Mouse (Mus musculus) kidney, postnatal 4 days (tissue): ENCODE measurements at regions not wholly inside any gene's neighbourhood (a gene's known extent, or its start where the extent isn't known, plus 50 kb on each side); places are given as distances from the start of the nearest gene placed in this dataset.

Experiments
- DNase-seq, 2 experiments: peaks; one replicate each; pipeline ENCODE4 v3.0.0; 2021; ENCODE audit warnings: mixed read lengths in 2 of 2

DNA sequence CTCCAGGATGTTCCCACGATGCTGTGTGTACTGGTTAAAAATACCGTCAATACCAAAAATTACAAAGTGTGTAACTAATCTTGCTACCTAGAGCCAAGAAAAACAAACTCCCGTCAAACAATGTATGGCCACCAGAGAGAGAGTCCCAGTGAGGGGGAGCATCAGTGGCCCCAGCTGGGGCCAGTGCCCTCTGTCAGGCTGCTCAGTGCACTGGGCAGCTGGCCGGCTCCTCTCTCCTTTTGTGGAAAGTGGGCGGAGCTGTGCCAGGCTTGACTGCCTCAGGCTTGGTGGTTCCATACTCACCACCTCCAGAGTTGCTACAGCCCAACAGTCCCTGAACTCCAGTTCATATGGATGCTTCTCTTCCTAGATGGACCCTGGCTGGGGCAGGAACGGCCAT, 53.8 kb upstream of the Sept5 start:
- peak; percentile 65 to 76 for DNase-seq

DNA sequence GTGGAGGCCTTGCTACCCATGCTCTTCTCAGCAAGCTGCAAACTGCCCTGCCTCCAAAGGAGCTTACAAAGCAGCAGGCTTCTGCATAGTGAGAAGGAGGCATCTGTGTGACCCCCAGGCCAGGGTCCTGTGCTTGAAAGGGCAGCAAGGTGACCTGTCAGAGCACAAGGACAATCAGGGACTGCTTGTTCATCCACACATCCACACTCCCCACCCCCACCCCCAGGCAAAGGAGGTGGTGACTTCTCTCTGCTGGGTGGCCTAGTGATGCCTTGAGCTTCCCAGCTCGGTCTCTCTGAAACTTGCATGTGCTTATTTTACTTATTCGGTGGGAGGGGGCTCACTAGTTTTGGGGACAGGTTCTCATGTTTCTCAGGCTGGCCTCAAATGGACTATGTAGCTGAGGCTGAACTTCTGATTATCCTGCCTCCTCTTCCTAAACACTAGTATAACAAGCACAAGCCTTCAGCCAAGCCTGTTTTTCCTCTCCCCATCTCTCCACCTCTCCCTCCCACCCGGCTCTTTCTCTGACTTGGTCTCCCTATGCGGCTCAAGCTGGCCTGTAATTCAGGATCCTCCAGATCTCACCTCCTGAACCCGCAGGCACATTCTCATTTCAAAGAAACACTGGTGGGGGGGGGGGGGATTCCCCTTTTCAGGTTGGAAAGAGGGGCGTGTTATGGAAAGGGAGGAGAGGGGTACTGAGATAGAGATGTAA, 56.4 kb upstream of the Sept5 start:
- no peak for DNase-seq

DNA sequence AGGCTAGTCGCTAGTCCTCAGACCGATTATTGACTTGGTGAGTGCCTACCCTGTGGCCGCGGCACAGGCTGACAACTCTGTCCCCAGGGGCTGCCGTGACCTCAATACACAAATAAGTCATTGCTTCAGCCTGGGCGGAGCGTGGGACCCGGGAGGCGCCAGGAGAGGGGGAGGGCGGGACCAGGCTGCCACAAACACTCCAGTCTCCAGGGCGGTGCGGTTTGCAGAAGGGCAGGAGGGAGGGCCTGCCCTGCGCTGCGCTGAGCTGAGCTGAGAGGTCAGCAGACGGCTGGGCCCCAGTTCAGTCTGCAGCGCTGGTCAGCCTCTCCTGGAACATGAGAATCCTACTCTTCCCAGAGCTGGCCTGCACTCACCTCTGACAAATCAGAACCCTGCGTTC, 57.2 kb upstream of the Sept5 start:
- DNase-seq: peak; percentile 86 to 91

DNA sequence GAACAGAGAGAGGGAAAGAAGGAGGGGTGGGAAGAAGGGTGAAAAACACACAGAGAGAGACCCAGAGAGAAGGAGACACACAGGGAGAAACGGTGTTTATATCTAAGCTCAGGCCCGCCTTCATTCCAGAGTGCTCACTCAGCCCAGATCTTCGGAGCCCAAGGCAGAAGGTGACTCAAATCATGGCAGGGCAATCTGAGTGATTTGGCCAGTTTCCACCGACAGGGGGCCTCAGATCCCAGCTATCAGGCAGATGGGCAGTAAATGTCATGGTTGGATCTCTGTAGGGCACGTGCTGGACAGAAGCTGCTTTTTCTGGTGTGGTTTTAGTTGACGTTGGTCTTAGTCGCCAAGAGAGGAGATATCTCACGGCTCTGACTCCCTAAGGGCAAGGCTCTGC, 57.6 kb upstream of the Sept5 start:
- DNase-seq: peak; percentile 84 to 87

DNA sequence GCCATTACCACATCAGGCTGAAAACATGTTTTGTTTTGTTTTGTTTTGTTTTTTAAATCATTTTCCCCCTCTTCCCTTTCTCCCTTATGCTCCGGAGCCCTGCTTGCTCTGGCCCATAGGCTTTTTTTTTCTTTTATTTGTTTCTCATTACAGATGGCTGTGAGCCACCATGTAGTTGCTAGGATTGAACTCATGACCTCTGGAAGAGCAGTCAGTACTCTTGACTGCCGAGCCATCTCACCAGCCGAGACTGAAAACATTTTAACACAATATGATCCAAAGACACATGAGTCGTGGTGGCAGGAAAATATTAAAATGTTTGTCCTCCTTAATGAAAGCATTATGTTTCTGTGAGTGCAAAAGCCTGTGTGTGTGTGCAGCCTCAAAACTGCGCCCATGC, 65.8 kb upstream of the Sept5 start:
- DNase-seq: no peak

DNA sequence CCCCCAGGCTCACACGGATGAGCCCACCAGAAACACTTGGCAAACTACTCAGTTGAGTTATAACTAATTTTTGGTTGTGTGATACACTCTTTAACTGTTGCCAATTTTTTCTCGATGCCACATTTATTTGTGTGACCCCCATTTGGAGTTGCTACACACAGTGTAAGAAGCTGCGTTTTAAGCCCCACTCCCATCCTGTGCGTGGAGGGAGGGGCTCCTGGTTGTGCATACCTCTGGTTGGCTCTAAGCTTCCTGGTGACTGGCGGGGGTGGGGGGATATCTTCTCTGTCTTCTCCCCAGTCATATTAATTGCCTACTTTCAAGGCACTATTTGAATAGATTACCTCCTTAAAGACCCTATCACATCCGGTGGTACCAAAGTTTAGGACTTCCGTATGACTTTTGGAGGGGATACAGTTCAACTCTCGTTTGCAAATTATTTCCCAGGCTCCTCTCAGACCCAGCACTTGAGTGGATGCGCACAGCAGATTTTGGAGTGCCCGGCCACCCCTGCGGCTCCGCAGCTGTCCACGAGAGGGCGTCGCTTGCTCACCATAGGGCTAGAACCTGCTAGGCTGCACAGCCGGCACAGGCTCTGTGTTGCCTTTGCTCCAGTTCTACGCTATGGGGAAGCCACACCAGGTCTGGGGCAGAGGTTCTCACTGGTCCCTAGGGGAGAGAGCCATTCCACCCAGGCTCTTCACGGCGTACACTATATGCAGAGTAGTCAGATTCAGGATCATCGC, 66.5 kb upstream of the Sept5 start:
- peak; percentile 94 for DNase-seq

DNA sequence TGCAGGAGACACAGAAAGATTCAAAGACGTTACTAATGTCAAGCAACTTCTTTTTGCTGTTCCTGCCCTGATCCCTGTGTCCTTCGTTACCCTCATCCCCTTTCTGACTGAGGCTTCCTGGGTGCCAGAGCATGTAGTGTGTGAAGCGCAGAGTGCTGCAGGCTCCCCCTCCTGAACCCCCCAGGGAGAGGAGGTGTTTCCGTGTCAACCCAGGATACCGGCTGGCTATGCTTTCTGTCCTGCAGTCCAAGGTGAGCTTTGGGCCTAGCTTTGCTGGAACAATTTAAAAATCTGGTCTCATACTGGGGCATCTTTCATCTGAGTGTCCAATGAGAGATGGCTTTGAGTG, 67.0 kb upstream of the Sept5 start:
- no peak for DNase-seq

DNA sequence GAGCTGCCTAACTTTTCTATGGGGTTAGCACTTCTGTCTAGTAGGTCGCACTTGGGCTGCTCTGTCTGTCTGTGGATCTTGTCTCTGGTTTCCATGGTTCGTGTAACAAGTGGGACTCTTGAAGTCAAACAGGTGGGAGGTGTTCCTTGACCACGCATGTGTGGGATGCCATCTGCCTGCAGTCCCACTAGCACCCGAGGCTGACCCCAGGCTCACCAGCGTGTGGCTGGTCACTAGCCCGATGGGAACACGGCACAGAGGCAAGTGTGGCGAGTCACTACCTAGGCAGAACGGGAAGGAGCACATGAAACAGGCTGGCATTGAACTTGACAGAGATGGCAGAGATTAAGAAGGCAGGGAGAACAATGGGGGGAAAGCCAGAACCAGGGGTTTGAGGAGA, 72.5 kb upstream of the Cldn5 start:
- DNase-seq: no peak

DNA sequence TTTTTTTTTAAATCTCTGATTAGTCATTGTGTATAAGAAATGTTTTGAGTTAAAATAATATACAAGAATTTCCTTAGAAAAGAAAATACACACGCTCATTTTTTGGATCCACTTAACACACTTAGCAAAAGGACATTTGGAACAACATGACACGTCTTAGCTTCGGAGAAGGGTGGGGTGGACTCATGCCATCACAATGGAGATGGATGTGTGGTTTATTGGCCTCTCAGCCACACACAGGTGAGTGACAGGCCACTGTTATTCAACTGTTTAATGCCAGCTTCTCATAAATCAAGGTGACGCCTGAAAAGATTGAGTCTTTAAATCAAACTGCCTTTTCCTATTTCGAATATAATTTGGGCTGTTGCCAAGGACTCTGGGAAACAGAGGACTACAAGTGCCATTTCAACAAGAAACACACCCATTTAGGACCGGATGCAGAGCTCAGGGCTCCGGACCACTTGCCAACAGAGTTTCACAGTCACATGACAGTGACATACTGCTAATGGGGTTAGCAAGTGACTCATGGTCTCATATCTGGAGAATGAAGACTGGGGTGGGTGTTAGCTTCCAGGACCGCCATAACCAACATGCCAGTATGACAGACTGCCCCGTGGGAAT, 71.5 kb upstream of the Cldn5 start:
- peak; percentile 36 to 60 for DNase-seq

DNA sequence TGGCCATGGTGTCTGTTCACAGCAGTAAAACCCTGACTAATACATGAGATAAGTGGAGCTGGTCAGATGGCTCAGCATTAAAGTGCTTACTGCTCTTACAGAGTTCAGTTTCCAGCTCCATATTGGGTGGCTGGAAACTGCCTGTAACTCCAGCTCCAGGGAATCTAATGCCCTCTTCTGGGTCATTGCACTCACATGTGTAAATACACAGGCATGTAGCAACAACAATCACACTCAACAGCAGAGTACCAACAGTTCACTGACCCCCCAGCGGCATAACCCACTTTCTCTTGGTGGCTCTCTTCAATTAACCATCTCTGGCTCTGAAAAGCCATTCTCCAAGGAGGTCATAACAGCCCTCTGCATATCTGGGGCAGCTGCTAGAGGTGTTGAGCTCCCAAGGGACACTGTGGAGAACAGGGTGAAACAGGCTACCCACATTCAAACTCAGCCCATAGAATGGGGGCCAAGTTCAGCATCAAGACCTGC, 65.0 kb upstream of the Cldn5 start:
- DNase-seq: no peak

DNA sequence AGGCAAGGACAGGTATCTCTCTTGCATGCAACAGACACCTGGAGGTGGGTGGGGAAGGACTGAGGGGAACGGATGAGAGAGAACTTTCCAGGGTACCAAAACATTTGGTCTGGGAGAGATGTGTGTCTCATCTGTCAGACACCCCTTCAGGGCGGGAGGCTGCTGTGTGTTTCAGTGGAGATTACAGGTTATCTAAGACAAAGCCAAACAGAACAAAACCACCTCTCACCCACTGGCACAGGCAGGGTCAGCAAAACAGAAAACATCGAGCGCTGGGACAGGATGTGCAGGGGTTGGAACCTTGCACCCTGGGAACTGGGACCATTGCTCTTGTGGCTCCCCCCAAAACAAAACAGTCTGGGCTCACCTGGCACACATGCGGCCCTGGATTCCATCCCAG, 63.6 kb upstream of the Cldn5 start:
- no peak for DNase-seq

DNA sequence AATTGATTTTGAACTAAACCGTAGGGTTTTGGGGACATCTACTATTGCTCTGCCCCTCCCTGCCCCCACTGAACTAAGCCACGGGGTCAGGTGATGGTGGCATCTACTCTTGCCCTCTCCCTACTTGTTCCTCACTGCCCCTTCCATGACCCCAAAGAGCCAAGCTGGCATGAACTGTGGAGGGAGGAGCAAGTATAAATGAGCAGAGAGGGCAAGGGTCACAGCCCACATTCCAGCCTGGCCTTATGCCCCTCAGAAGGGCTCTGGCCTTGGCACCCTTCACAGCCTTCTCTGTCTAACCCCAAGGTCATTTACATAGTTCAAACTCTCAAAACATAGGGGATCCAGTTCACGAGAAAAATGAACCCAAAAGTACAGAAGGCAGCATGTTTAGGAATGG, 61.3 kb upstream of the Cldn5 start:
- DNase-seq: no peak

DNA sequence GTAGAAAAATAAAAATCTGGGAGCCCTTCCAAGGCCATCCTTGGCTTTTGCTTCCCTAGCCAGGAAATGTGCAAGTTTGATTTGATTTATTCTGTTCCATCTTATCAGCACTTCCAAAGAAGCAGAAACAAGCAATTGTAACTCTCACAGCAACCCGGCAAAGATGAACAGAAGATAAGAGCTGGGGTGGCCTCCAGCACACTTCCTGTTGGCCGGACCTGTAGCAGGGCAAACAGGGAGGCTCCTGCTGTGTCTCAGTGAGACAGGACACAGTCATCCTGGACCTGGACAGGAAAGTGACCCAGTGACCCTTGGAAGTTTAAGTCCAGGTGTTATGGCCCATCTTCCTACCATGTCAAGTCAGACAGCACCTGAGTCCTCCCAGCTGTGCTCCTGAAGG, 58.6 kb upstream of the Cldn5 start:
- DNase-seq: peak; percentile 18 to 37

DNA sequence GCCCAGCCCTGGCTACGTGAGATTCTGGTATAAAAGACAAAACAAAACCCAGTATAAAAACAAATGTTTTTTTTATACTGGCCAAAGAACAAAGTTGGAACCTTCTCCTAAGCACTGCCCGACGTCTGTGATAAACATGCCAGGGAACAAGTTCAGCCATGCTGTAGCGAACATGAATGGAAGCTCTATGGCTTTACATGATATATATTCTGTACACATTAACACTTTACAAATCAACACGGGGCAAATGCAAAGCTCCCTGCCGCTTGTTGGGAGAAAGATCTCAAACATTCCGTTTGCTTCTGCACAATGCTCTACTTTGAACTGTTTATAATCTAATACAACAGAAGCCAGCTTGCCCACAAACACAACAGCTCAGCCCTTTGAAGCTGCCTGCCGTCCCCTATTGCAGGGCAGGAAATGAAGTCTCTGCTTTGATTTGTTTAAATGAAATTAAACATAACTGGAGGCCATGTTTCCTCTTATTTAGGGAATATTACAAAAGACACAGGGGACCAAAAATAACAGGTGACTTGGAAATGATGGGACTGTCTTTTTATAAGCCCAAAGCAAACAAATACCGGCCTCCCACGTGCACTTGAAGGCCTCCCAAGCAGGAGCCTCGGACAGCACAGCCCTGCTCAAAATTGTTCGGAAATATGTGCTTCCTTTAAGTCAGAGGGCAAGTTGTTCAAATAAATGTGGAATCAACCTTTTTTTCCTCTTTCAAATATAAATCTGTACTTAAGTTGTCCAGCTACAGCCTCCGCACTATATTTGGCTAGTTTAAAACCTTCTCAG, 56.0 kb upstream of the Cldn5 start:
- DNase-seq: no peak

DNA sequence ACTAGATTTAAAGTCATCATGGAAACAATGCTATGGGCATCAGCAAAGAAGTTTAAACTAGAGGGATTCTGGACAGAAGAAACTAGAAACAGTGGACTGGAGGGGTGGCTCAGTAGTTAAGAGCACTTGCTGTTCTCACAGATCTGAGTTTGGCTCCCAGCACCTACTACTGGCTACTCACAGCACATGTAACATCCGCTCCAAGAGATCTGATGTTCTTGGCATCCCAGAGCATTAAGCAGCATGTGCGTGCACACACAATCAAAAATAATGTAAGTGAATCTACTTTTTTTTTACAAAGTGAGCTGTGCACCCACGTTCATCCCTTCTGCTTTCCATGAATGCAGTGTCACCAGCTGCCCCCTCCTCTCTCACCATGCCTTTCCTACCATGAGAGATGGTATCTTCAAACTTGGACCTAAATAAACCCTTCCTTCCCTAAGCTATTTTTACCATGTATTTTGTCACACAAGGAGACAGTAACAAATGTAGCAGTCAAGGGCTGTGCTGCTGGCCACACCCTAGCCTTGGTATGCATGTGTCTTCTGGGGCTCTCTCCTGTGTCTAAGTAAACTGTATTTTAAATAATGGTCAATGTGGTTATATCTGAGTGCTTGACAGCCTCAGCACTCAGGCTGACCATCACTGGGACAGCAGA, 53.3 kb upstream of the Cldn5 start:
- DNase-seq: no peak

DNA sequence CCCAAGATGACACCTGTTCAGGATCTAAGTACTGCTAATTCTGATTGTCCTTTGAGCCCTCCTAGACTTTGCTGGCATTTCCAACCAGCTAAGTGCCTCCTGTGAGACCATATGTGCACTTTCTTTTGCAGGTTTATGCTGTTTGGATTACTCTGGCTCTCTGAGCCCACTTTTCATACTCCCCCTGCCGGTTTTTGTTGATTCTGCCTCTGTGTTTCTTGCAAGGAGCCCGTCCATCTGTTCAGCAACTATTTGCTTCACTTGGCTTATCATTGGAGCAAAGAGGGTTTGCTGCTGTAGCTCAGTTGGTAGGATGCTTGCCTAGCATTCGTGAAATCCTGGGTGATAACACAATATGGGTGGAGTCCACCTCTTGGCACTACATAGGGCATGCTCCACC, 52.8 kb upstream of the Cldn5 start:
- no peak for DNase-seq

DNA sequence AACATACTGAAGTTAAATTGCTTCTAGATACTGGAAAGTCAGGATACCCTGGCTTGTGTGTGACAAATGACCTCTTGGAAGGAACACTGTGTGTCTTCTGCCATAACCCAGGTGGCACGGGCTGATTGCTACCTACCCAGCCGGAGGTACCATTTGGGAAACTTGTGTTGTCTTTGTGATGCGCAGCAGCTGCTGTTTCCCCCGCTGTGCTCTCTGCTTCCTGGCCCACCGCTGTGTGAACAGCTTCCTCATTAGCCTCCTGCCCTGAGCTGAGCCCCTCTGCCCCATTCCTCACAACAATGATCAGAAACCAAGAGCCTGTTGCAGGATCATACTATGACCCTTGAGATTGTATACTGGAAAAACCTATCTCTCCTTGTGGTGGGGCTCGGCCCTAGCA, 51.9 kb upstream of the Cldn5 start:
- DNase-seq: no peak
